Mouse (Mus musculus) heart, postnatal 0 days (tissue): Measurements from ENCODE around the gene Abcg8. TPM values are rescaled to one million over a fixed set of nuclear protein-coding genes. Genes with fewer than 3 reads are reported as not detected.

ENCODE experiments used
- ATAC-seq: fragments of 200-750 bp; cut with Nextera tagmentation; 2 replicates; pipeline ENCODE4 v1.8.0; 2017; ENCODE audit warnings: low read depth, moderate number of reproducible peaks, moderate library complexity; ENCODE audit not compliant: insufficient read depth
- DNase-seq: peaks from one replicate; pipeline ENCODE4 v3.0.0-alpha.2; 2016; ENCODE audit warnings: low spot score
- H3K27ac ChIP-seq: fragments of 300-500 bp; sonication (generic); 2 replicates; pipeline ENCODE4 v1.5.1; 2014; ENCODE audit warnings: low read depth, mild to moderate bottlenecking
- H3K27me3 ChIP-seq: fragments of 300-500 bp; sonication (generic); 2 replicates; pipeline ENCODE4 v1.6.1; 2014; ENCODE audit warnings: low read length, mixed read lengths; ENCODE audit not compliant: control insufficient read depth, insufficient read depth
- H3K36me3 ChIP-seq: fragments of 300-500 bp; sonication (generic); replicated peaks from 2 replicates; pipeline ENCODE4 v1.6.1; 2014; ENCODE audit warnings: low read length, mixed read lengths; ENCODE audit not compliant: control insufficient read depth, insufficient read depth
- H3K4me1 ChIP-seq: fragments of 300-500 bp; sonication (generic); 2 replicates; pipeline ENCODE4 v1.6.1; 2014; ENCODE audit warnings: antibody characterized with exemption; ENCODE audit not compliant: control insufficient read depth, insufficient read depth
- H3K4me2 ChIP-seq: fragments of 300-500 bp; sonication (generic); 2 replicates; pipeline ENCODE4 v1.6.1; 2014; ENCODE audit warnings: low read depth, mild to moderate bottlenecking, low read length, moderate library complexity
- H3K4me3 ChIP-seq: fragments of 300-500 bp; sonication (generic); 2 replicates; pipeline ENCODE4 v1.5.1; 2014; ENCODE audit warnings: low read depth, low read length
- H3K9ac ChIP-seq: fragments of 300-500 bp; sonication (generic); replicated peaks from 2 replicates; pipeline ENCODE4 v1.6.1; 2014; ENCODE audit warnings: low read depth, low read length, mixed read lengths
- H3K9me3 ChIP-seq: fragments of 300-500 bp; sonication (generic); replicated peaks from 2 replicates; pipeline ENCODE4 v1.6.1; 2016; ENCODE audit warnings: low read length; ENCODE audit not compliant: control insufficient read depth
- CTCF ChIP-seq: IDR thresholded peaks from 2 replicates; pipeline ENCODE4 v1.5.1; 2016; ENCODE audit warnings: antibody characterized with exemption, control low read depth, low read depth
- EP300 ChIP-seq: IDR thresholded peaks from 2 replicates; pipeline ENCODE4 v1.6.1; 2016; ENCODE audit warnings: antibody characterized with exemption, low read depth
- WGBS: fragments of 180-500 bp; shearing (Covaris S2); extraction: QIAGEN DNeasy Blood & Tissue Kit; methylation state at CpG from one replicate; pipeline ENCODE4 v1.1.7; 2014; 5-methylcytosine and 5-hydroxymethylcytosine counted together
- polyA plus RNA-seq: library from polyadenylated mRNA; unstranded; fragments of >200 nt; fragmentation: Nextera tagmentation; extraction: Ambion mirVana; gene quantifications from 2 replicates; pipeline ENCODE4 v1.2.1, GENCODE M21; 2015
- total RNA-seq: library from RNA; depleted of rRNA; stranded (reverse); fragments of >200 nt; gene quantifications from 2 replicates; pipeline ENCODE4 v1.2.3, GENCODE M21; 2014; ENCODE audit warnings: low replicate concordance

Abcg8 gene
- total and polyA plus RNA-seq, 2 experiments from 2014 or later: not detected

- H3K4me3 ChIP-seq: no peak overlapping the region
- ATAC-seq (no peak), DNase-seq (no peak)
- H3K9me3 ChIP-seq: no peaks in the 10 kb centered on the region
- TF ChIP-seq CTCF: no peak
- TF ChIP-seq EP300: no peak
- no peaks in the 10 kb centered on the region for H3K27me3 ChIP-seq
- 88% methylated on average over 9 of the region's 9 CpGs for WGBS
- H3K36me3 ChIP-seq: no peaks in the 10 kb centered on the region
- no peak overlapping the region for H3K9ac ChIP-seq
- no peaks in the 10 kb centered on the region for H3K4me1 ChIP-seq
- no peak overlapping the region for H3K27ac ChIP-seq
- no peak overlapping the region for H3K4me2 ChIP-seq
These were observed 25.6 kb upstream of the Abcg8 start for GRCm38 (mm10) chr17:84650302-84651017.

GRCm38 (mm10) chr17:84653544-84653943, 22.6 kb upstream of the Abcg8 start:
- H3K9me3 ChIP-seq: no peaks in the 10 kb centered on the region
- 82% methylated on average over 9 of the region's 9 CpGs for WGBS
- no peak overlapping the region for H3K4me3 ChIP-seq
- H3K27ac ChIP-seq: no peak overlapping the region
- no peaks in the 10 kb centered on the region for H3K27me3 ChIP-seq
- no peaks in the 10 kb centered on the region for H3K36me3 ChIP-seq
- TF ChIP-seq CTCF (no peak), EP300 (no peak)
- H3K4me2 ChIP-seq: no peak overlapping the region
- no peak overlapping the region for H3K9ac ChIP-seq
- H3K4me1 ChIP-seq: no peaks in the 10 kb centered on the region
- ATAC-seq: no peak
- DNase-seq: no peak

- ATAC-seq: no peak
- Histone ChIP-seq H3K36me3 (no peaks in the 10 kb centered on the region), H3K27ac (no peak overlapping the region), H3K4me3 (no peak overlapping the region), H3K27me3 (no peaks in the 10 kb centered on the region), H3K9me3 (no peaks in the 10 kb centered on the region), H3K4me2 (no peak overlapping the region), H3K9ac (no peak overlapping the region), H3K4me1 (no peaks in the 10 kb centered on the region)
- WGBS: 71% methylated on average over 5 of the region's 5 CpGs
- no peak for TF ChIP-seq CTCF
- TF ChIP-seq EP300: no peak
- no peak for DNase-seq
These were observed 19.9 kb upstream of the Abcg8 start for GRCm38 (mm10) chr17:84656205-84656604.

GRCm38 (mm10) chr17:84656653-84657421, 19.3 kb upstream of the Abcg8 start:
- DNase-seq (no peak), ATAC-seq (no peak)
- H3K9ac ChIP-seq: no peak overlapping the region
- no peaks in the 10 kb centered on the region for H3K9me3 ChIP-seq
- H3K4me2 ChIP-seq: no peak overlapping the region
- 72% methylated on average over 19 of the region's 19 CpGs for WGBS
- H3K4me3 ChIP-seq: no peak overlapping the region
- no peaks in the 10 kb centered on the region for H3K4me1 ChIP-seq
- H3K27ac ChIP-seq: no peak overlapping the region
- TF ChIP-seq CTCF: no peak
- no peaks in the 10 kb centered on the region for H3K36me3 ChIP-seq
- H3K27me3 ChIP-seq: no peaks in the 10 kb centered on the region

GRCm38 (mm10) chr17:84657422-84657732, 18.7 kb upstream of the Abcg8 start:
- no peak for ATAC-seq
- Histone ChIP-seq H3K27ac (no peak overlapping the region), H3K36me3 (no peaks in the 10 kb centered on the region), H3K9ac (no peak overlapping the region), H3K4me2 (no peak overlapping the region), H3K27me3 (no peaks in the 10 kb centered on the region), H3K9me3 (no peaks in the 10 kb centered on the region), H3K4me3 (no peak overlapping the region), H3K4me1 (no peaks in the 10 kb centered on the region)
- WGBS: 69% methylated on average over 3 of the region's 3 CpGs
- TF ChIP-seq EP300: no peak
- no peak for TF ChIP-seq CTCF
- no peak for DNase-seq
